In the genomic region with DNA sequence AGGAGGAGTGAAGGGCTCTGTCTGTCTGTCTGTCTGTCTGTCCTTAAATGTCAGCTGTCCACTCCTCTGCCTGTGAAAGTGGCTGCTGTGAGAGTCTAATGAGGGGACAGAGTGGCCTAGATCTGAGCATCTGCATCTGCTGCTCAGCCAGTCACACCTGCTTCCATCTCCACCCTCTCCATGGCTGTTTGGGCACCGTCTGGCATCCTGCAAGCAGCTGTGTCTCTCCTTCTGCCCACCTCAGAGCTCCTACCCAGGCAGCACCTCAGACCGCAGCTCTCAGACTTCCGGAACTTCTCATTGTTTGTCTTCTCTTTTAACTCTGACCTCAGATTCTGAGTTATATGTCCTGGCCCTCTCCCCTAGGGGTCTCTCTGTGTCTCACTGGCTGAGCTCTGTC, we compare ENCODE assay signal across 12 mouse cellular contexts.
DNase-seq lines count a peak whose midpoint lies in the region; ATAC-seq and TF ChIP-seq lines count a peak whose summit lies in the region.
"Had no signal": no experiment of that assay in that cellular context is flagged by ENCODE, and none has a peak within 500 bp of the region (broad histone marks: within the 10 kb centered on the region; RNA-seq: fewer than 3 reads in every experiment).

No protein-coding gene starts in this region.

- no peak for ATAC-seq in lung, embryonic 14.5 days (ENCODE audit: insufficient read depth)
- no peak for ATAC-seq in embryonic facial prominence, embryonic 11.5 days (replicated peaks; ENCODE audit: insufficient number of reproducible peaks, low FRiP score, low TSS enrichment, low read depth)
- ATAC-seq in hindbrain, embryonic 12.5 days (ENCODE audit: low FRiP score), result no peak
- no peak for ATAC-seq in stomach, embryonic 16.5 days (ENCODE audit: insufficient read depth, low FRiP score)
- ATAC-seq: activated CD4-positive, CD25-positive, alpha-beta regulatory T cell, adult 4 months had no signal

- no peaks in the 10 kb centered on the region for H3K36me3 ChIP-seq in lung, embryonic 14.5 days (ENCODE audit: insufficient read depth)
- H3K36me3 ChIP-seq in embryonic facial prominence, embryonic 11.5 days (replicated peaks; ENCODE audit: control insufficient read depth, insufficient read depth, low read depth, low read length), result no peaks in the 10 kb centered on the region
- no peaks in the 10 kb centered on the region for H3K36me3 ChIP-seq in hindbrain, embryonic 12.5 days
- no peaks in the 10 kb centered on the region for H3K36me3 ChIP-seq in stomach, embryonic 16.5 days (ENCODE audit: control insufficient read depth, insufficient read depth, low read length)

- no peaks in the 10 kb centered on the region for H3K9me3 ChIP-seq in lung, embryonic 14.5 days (ENCODE audit: low read depth, low read length)
- no peaks in the 10 kb centered on the region for H3K9me3 ChIP-seq in embryonic facial prominence, embryonic 11.5 days (replicated peaks; ENCODE audit: control insufficient read depth, low read length)
- H3K9me3 ChIP-seq in hindbrain, embryonic 12.5 days (replicated peaks), result no peaks in the 10 kb centered on the region
- no peaks in the 10 kb centered on the region for H3K9me3 ChIP-seq in stomach, embryonic 16.5 days (replicated peaks; ENCODE audit: control insufficient read depth, low read length)

- H3K9ac ChIP-seq in lung, embryonic 14.5 days, result no peak overlapping the region
- no peak overlapping the region for H3K9ac ChIP-seq in embryonic facial prominence, embryonic 11.5 days (replicated peaks; ENCODE audit: low read length)
- 0 out of 2 replicates have a peak overlapping the region, but pooled peaks have one; percentile 36 for H3K9ac ChIP-seq in hindbrain, embryonic 12.5 days
- no peak overlapping the region for H3K9ac ChIP-seq in stomach, embryonic 16.5 days (ENCODE audit: low read length)

- no peak overlapping the region for H3K4me2 ChIP-seq in lung, embryonic 14.5 days
- H3K4me2 ChIP-seq in embryonic facial prominence, embryonic 11.5 days (ENCODE audit: low read depth, low read length), result no peak overlapping the region
- no peak overlapping the region for H3K4me2 ChIP-seq in hindbrain, embryonic 12.5 days (replicated peaks)
- H3K4me2 ChIP-seq in stomach, embryonic 16.5 days (ENCODE audit: low read depth, low read length), result no peak overlapping the region

- peaks cover 26% of the 10 kb centered on the region for H3K4me1 ChIP-seq in lung, embryonic 14.5 days (ENCODE audit: insufficient read depth)
- H3K4me1 ChIP-seq in embryonic facial prominence, embryonic 11.5 days (ENCODE audit: control insufficient read depth, insufficient read depth, low read length), result peaks cover 19% of the 10 kb centered on the region
- H3K4me1 ChIP-seq in hindbrain, embryonic 12.5 days, result peaks cover 53% of the 10 kb centered on the region
- peaks cover 36% of the 10 kb centered on the region for H3K4me1 ChIP-seq in stomach, embryonic 16.5 days (ENCODE audit: control insufficient read depth, insufficient read depth, low read length)

- peak overlapping the region; percentile 96; the same call in 1 of the 2 replicates for H3K27ac ChIP-seq in lung, embryonic 14.5 days (ENCODE audit: low read depth)
- 0 out of 2 replicates have a peak overlapping the region, but pooled peaks have one; percentile 54 for H3K27ac ChIP-seq in embryonic facial prominence, embryonic 11.5 days (replicated peaks; ENCODE audit: low read depth, low read length)
- peak overlapping the region; percentile 86 for H3K27ac ChIP-seq in hindbrain, embryonic 12.5 days
- peak overlapping the region; percentile 75; the same call in 1 of the 2 replicates for H3K27ac ChIP-seq in stomach, embryonic 16.5 days (ENCODE audit: low read length)

- no peak overlapping the region for H3K4me3 ChIP-seq in lung, embryonic 14.5 days (ENCODE audit: low read depth, low read length)
- no peak overlapping the region for H3K4me3 ChIP-seq in embryonic facial prominence, embryonic 11.5 days (ENCODE audit: low read depth, low read length)
- H3K4me3 ChIP-seq in hindbrain, embryonic 12.5 days, result no peak overlapping the region
- no peak overlapping the region for H3K4me3 ChIP-seq in stomach, embryonic 16.5 days (replicated peaks; ENCODE audit: low read length)
- H3K4me3 ChIP-seq: erythroblast, embryonic 14.5 days had no signal

- WGBS in lung, embryonic 14.5 days, result 29% methylated on average over 3 of the region's 3 CpGs
- 58% methylated on average over 3 of the region's 3 CpGs for WGBS in embryonic facial prominence, embryonic 11.5 days
- 35% methylated on average over 3 of the region's 3 CpGs for WGBS in hindbrain, embryonic 12.5 days
- WGBS in stomach, embryonic 16.5 days, result 34% methylated on average over 3 of the region's 3 CpGs

- no peak for TF ChIP-seq CTCF in lung, embryonic 14.5 days (IDR thresholded peaks at IDR 0.05; ENCODE audit: low read depth)

- no peaks in the 10 kb centered on the region for H3K27me3 ChIP-seq in lung, embryonic 14.5 days (ENCODE audit: insufficient read depth, low read length)
- H3K27me3 ChIP-seq in embryonic facial prominence, embryonic 11.5 days (ENCODE audit: control insufficient read depth, insufficient read depth, low read length), result no peaks in the 10 kb centered on the region
- peaks cover 4% of the 10 kb centered on the region; the same call in 1 of the 2 replicates for H3K27me3 ChIP-seq in hindbrain, embryonic 12.5 days
- no peaks in the 10 kb centered on the region for H3K27me3 ChIP-seq in stomach, embryonic 16.5 days (ENCODE audit: control insufficient read depth, insufficient read depth, low read length)

- peak; percentile 15 for DNase-seq in lung, embryonic 14.5 days
- no peak for DNase-seq in lung, adult 18-20 months
- DNase-seq in embryonic facial prominence, embryonic 11.5 days (ENCODE audit: low spot score), result no peak
- no peak for DNase-seq in cerebellum, postnatal 14 days
- DNase-seq in left cerebral cortex, adult 11 months (ENCODE audit: low spot score), result no peak
- DNase-seq in heart, postnatal 4 days, result no peak
- DNase-seq: heart, adult 18-20 months; kidney, adult 8-10 months had no signal
